Mouse (Mus musculus) heart, embryonic 14.5 days (tissue): ENCODE data around the gene Gpr62. TPM values are rescaled to one million over a fixed set of nuclear protein-coding genes. Genes with fewer than 3 reads are reported as not detected.

Experiments used
- ATAC-seq: fragments of 200-750 bp; cut with Nextera tagmentation; 2 replicates; pipeline ENCODE4 v1.8.0; 2017; ENCODE audit warnings: low read depth, moderate TSS enrichment; ENCODE audit not compliant: insufficient number of reproducible peaks, insufficient read depth, low FRiP score
- H3K27ac ChIP-seq, 2 experiments: fragments of 200-500 bp in 1 of 2; fragments of 300-500 bp in 1 of 2; sonication (generic) in 1 of 2; replicated peaks in 1 of 2; 2 replicates each; pipeline ENCODE4 v1.5.1; 2012 to 2014; ENCODE audit warnings: low read depth in 2 of 2, low read length in 2 of 2, control low read depth in 1 of 2, mild to moderate bottlenecking in 1 of 2, mixed read lengths in 1 of 2; ENCODE audit not compliant: control insufficient read depth in 1 of 2, insufficient read depth in 1 of 2
- H3K27me3 ChIP-seq: fragments of 300-500 bp; sonication (generic); 2 replicates; pipeline ENCODE4 v1.6.1; 2014; ENCODE audit warnings: mild to moderate bottlenecking, low read length, control low read depth; ENCODE audit not compliant: control insufficient read depth, insufficient read depth
- H3K36me3 ChIP-seq: fragments of 300-500 bp; sonication (generic); 2 replicates; pipeline ENCODE4 v1.6.1; 2014; ENCODE audit warnings: mild to moderate bottlenecking, control low read depth, low read length, mixed read lengths; ENCODE audit not compliant: control insufficient read depth, insufficient read depth
- H3K4me1 ChIP-seq, 2 experiments: fragments of 200-500 bp in 1 of 2; fragments of 300-500 bp in 1 of 2; sonication (generic) in 1 of 2; 2 replicates each; pipeline ENCODE4 v1.6.1; 2012 to 2014; ENCODE audit warnings: low read length in 2 of 2, control low read depth in 1 of 2, mixed read lengths in 1 of 2; ENCODE audit not compliant: control insufficient read depth in 2 of 2, insufficient read depth in 2 of 2
- H3K4me2 ChIP-seq: fragments of 300-500 bp; sonication (generic); 2 replicates; pipeline ENCODE4 v1.6.1; 2014; ENCODE audit warnings: mild to moderate bottlenecking, low read length
- H3K4me3 ChIP-seq, 2 experiments: fragments of 200-500 bp in 1 of 2; fragments of 300-500 bp in 1 of 2; sonication (generic) in 1 of 2; 2 replicates each; pipeline ENCODE4 v1.5.1; 2012 to 2014; ENCODE audit warnings: low read length in 2 of 2, mild to moderate bottlenecking in 2 of 2, control low read depth in 1 of 2, low read depth in 1 of 2, moderate library complexity in 1 of 2; ENCODE audit not compliant: control insufficient read depth in 1 of 2, insufficient read depth in 1 of 2
- H3K9ac ChIP-seq: fragments of 300-500 bp; sonication (generic); 2 replicates; pipeline ENCODE4 v1.6.1; 2014; ENCODE audit warnings: mild to moderate bottlenecking, low read length
- H3K9me3 ChIP-seq: fragments of 300-500 bp; sonication (generic); 2 replicates; pipeline ENCODE4 v1.6.1; 2016; ENCODE audit warnings: low read length, control low read depth; ENCODE audit not compliant: control insufficient read depth
- WGBS: fragments of 180-500 bp; shearing (Covaris S2); extraction: QIAGEN DNeasy Blood & Tissue Kit; methylation state at CpG from one replicate; pipeline ENCODE4 v1.1.7; 2014; 5-methylcytosine and 5-hydroxymethylcytosine counted together
- polyA plus RNA-seq: library from polyadenylated mRNA; unstranded; fragments of >200 nt; fragmentation: Nextera tagmentation; extraction: Ambion mirVana; gene quantifications from 2 replicates; pipeline ENCODE4 v1.2.1, GENCODE M21; 2014

The Gpr62 gene
- polyA plus RNA-seq, 1 experiment from 2014 or later = 0.46 TPM

DNA sequence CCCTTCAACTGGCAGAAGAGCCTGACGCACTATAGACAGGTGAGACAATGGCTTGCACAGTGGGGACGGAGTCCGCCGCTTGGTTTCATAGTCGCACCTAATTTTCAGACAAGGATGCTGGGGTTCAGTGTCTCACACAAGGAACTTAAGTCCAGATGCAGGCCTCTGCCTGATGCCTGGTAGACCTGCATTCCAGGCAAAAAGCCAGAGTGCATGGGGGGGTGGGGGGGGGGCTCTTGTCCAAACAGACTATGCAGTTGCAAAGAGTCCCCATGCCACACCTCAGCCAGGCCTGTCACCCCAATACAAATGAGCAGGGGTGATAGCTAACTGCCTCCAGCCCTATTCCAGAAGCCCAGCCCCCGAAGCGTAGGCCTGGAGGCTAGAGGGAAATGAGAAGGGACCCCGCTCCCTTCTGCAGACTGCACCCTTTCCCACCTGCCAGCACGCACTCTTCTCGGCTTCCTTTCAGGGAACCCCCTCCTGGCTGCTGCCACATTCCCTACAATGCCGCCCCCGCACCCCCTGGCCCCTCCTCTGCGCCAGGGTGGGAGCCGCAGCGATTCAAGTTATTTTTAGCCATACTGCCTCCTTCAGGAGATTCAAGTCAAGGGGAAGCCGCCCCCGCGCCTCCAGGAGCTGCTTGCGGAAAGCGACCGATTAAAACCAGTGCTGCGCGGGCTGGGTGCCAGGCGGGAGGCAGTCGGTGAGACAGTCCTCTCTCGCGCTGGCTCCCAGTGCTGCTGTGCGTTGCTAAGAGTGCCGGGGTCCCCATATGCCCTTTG lies 47.7 kb downstream of the Gpr62 start:
- Histone ChIP-seq H3K4me3 (peak overlapping the region; percentile 22 to 23; a peak in 3 of 4 replicates), H3K9ac (peak overlapping the region; percentile 67), H3K4me2 (peak overlapping the region; percentile 79), H3K27me3 (0 out of 2 replicates have a peak, but pooled peaks cover 3% of the 10 kb centered on the region), H3K27ac (peak overlapping the region in 1 of 2 experiments; percentile 78; a peak in 3 of 4 replicates), H3K4me1 (peaks cover 24% of the 10 kb centered on the region in 2 experiments), H3K9me3 (no peaks in the 10 kb centered on the region), H3K36me3 (no peaks in the 10 kb centered on the region)
- 14% methylated on average over 29 of the region's 29 CpGs for WGBS
- peak; percentile 67 for ATAC-seq

DNA sequence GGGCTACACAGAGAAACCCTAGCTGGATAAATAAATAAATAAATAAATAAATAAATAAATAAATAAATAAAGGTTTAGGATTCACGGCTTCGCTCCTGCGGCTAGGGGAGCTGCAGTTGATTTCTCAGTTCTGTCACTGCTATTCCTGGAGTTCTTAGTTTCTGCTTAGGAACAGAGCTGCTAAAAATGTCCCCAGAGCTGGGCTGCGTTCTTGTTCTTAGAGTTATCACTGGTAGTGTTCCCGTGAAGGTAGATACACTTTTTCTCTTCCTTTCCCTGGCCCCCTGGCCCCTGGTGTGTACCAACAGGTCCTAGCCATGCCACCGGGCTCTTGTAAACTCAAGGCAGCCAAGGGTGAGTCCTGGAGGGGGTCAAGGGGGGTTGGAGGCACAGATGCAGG lies 48.9 kb downstream of the Gpr62 start:
- no peaks in the 10 kb centered on the region for H3K9me3 ChIP-seq

More for the DNA sequence above, 48.9 kb downstream of the Gpr62 start:
- Histone ChIP-seq H3K9ac (no peak overlapping the region), H3K4me3 (no peak overlapping the region), H3K4me2 (no peak overlapping the region), H3K27me3 (0 out of 2 replicates have a peak, but pooled peaks cover 3% of the 10 kb centered on the region), H3K36me3 (no peaks in the 10 kb centered on the region), H3K4me1 (peaks cover 26 to 30% of the 10 kb centered on the region in 2 experiments), H3K27ac (peak overlapping the region; percentile 42 to 78; a peak in 2 of 4 replicates)
- ATAC-seq = no peak
- 46% methylated on average over 6 of the region's 6 CpGs for WGBS

Other genes starting within 250 kb of the Gpr62 start
- gene Tlr9, start 243.3 kb downstream of the Gpr62 start, polyA plus RNA-seq = 0.05 and 0.09 TPM in 2 replicates
- gene Alas1, start 217.3 kb downstream of the Gpr62 start, polyA plus RNA-seq = 162 and 181 TPM in 2 replicates
- 24.0 and 24.3 TPM in 2 replicates for gene Poc1a, start 184.9 kb downstream of the Gpr62 start, polyA plus RNA-seq
- gene Dusp7, start 97.3 kb downstream of the Gpr62 start, polyA plus RNA-seq = 16.4 and 19.8 TPM in 2 replicates
- 691 and 781 TPM in 2 replicates for gene Rpl29, start 36.5 kb downstream of the Gpr62 start, polyA plus RNA-seq
- 22.8 and 24.8 TPM in 2 replicates for gene Acy1, start 27.6 kb downstream of the Gpr62 start, polyA plus RNA-seq
- gene Abhd14b, start 18.5 kb downstream of the Gpr62 start, polyA plus RNA-seq = 6.6 and 7.1 TPM in 2 replicates
- 55.9 and 57.5 TPM in 2 replicates for gene Abhd14a, start 18.3 kb downstream of the Gpr62 start, polyA plus RNA-seq
- gene Pcbp4, start 12.6 kb downstream of the Gpr62 start, polyA plus RNA-seq = 59.0 and 66.4 TPM in 2 replicates
- 21.8 TPM in 2 replicates for gene Rrp9, start 10.0 kb upstream of the Gpr62 start, polyA plus RNA-seq
- gene Parp3, start 11.0 kb upstream of the Gpr62 start, polyA plus RNA-seq = 1.2 and 1.3 TPM in 2 replicates
- not detected in 2 replicates for gene Iqcf1, start 34.0 kb upstream of the Gpr62 start, polyA plus RNA-seq
- gene Iqcf5, start 48.6 kb upstream of the Gpr62 start, polyA plus RNA-seq = not detected in 2 replicates
- not detected in 2 replicates for gene Iqcf3, start 95.7 kb upstream of the Gpr62 start, polyA plus RNA-seq
- not detected in 2 replicates for gene Iqcf4, start 105.1 kb upstream of the Gpr62 start, polyA plus RNA-seq
- gene Iqcf6, start 160.6 kb upstream of the Gpr62 start, polyA plus RNA-seq = not detected in 2 replicates
- gene Grm2, start 190.1 kb upstream of the Gpr62 start, polyA plus RNA-seq = not detected in 2 replicates
- gene Tex264, start 220.0 kb upstream of the Gpr62 start, polyA plus RNA-seq = 36.4 and 40.3 TPM in 2 replicates